Mouse (Mus musculus): ENCODE results near the gene Gm8300. TPM values are rescaled to one million over a fixed set of nuclear protein-coding genes. Genes with fewer than 3 reads are reported as not detected.
"Not testable (repeated sequence)": the region's sequence is repeated elsewhere in the genome, so short reads cannot be mapped to it uniquely, and the experiment has no call there.

The Gm8300 gene
- polyA plus RNA-seq, 1 experiment from 2014 or later = not detected

GRCm38 (mm10) chr12:87494421-87494820 lies 19.7 kb upstream of the Gm8300 start, which contains the start of gene Gm5788:
TSS of gene Gm5788 (plus strand) at chr12:87494721.
- H3K27me3 ChIP-seq (replicated peaks; ENCODE audit: control insufficient read depth, insufficient read depth, low read length); H3K4me1 ChIP-seq (ENCODE audit: control insufficient read depth, insufficient read depth, low read length); H3K27ac ChIP-seq (replicated peaks; ENCODE audit: low read depth, low read length); ATAC-seq (ENCODE audit: low read depth); H3K9me3 ChIP-seq (ENCODE audit: control insufficient read depth, low read length); H3K36me3 ChIP-seq (ENCODE audit: control insufficient read depth, insufficient read depth, low read length); H3K9ac ChIP-seq (ENCODE audit: low read depth, low read length); DNase-seq (ENCODE audit: low spot score); H3K4me3 ChIP-seq (ENCODE audit: low read depth, low read length); H3K4me2 ChIP-seq (ENCODE audit: low read depth, low read length): not testable (repeated sequence)
- 92% methylated on average over 2 of the region's 3 CpGs for WGBS

- H3K9me3 ChIP-seq (ENCODE audit: control insufficient read depth, low read length); H3K9ac ChIP-seq (ENCODE audit: low read depth, low read length); DNase-seq (ENCODE audit: low spot score); H3K4me2 ChIP-seq (ENCODE audit: low read depth, low read length); ATAC-seq (ENCODE audit: low read depth); H3K4me3 ChIP-seq (ENCODE audit: low read depth, low read length); H3K27ac ChIP-seq (replicated peaks; ENCODE audit: low read depth, low read length); H3K36me3 ChIP-seq (ENCODE audit: control insufficient read depth, insufficient read depth, low read length); H3K4me1 ChIP-seq (ENCODE audit: control insufficient read depth, insufficient read depth, low read length); H3K27me3 ChIP-seq (replicated peaks; ENCODE audit: control insufficient read depth, insufficient read depth, low read length): not testable (repeated sequence)
- 67% methylated on average over 3 of the region's 3 CpGs for WGBS
These were observed 5.5 kb downstream of the Gm8300 start for GRCm38 (mm10) chr12:87519616-87520015.

- ATAC-seq (ENCODE audit: low read depth) = no peak
- no peaks in the 10 kb centered on the region for H3K27me3 ChIP-seq (replicated peaks; ENCODE audit: control insufficient read depth, insufficient read depth, low read length)
- H3K9me3 ChIP-seq (ENCODE audit: control insufficient read depth, low read length) = no peaks in the 10 kb centered on the region
- no peaks in the 10 kb centered on the region for H3K36me3 ChIP-seq (ENCODE audit: control insufficient read depth, insufficient read depth, low read length)
- no peaks in the 10 kb centered on the region for H3K4me1 ChIP-seq (ENCODE audit: control insufficient read depth, insufficient read depth, low read length)
- no peak for DNase-seq (ENCODE audit: low spot score)
- H3K4me3 ChIP-seq (ENCODE audit: low read depth, low read length) = no peak overlapping the region
- WGBS = 76% methylated on average over 3 of the region's 3 CpGs
- no peak overlapping the region for H3K9ac ChIP-seq (ENCODE audit: low read depth, low read length)
- no peak overlapping the region for H3K4me2 ChIP-seq (ENCODE audit: low read depth, low read length)
- H3K27ac ChIP-seq (replicated peaks; ENCODE audit: low read depth, low read length) = no peak overlapping the region
These were observed 29.8 kb downstream of the Gm8300 start for GRCm38 (mm10) chr12:87543927-87544326.

- H3K4me3 ChIP-seq (ENCODE audit: low read depth, low read length); ATAC-seq (ENCODE audit: low read depth); DNase-seq (ENCODE audit: low spot score); H3K36me3 ChIP-seq (ENCODE audit: control insufficient read depth, insufficient read depth, low read length); H3K4me1 ChIP-seq (ENCODE audit: control insufficient read depth, insufficient read depth, low read length); H3K9me3 ChIP-seq (ENCODE audit: control insufficient read depth, low read length); H3K9ac ChIP-seq (ENCODE audit: low read depth, low read length); H3K27ac ChIP-seq (replicated peaks; ENCODE audit: low read depth, low read length); H3K27me3 ChIP-seq (replicated peaks; ENCODE audit: control insufficient read depth, insufficient read depth, low read length); H3K4me2 ChIP-seq (ENCODE audit: low read depth, low read length): not testable (repeated sequence)
- WGBS = 78% methylated on average over 3 of the region's 4 CpGs
These were observed 36.5 kb downstream of the Gm8300 start for GRCm38 (mm10) chr12:87550628-87551027.

Other genes with a start within 250 kb of the Gm8300 start
- 35.1 and 45.5 TPM in 2 replicates for gene Vipas39, start 248.1 kb upstream of the Gm8300 start, polyA plus RNA-seq (2014; fragmentation: Nextera tagmentation; extraction: Ambion mirVana)
- gene Ahsa1, start 247.8 kb upstream of the Gm8300 start, polyA plus RNA-seq (2014; fragmentation: Nextera tagmentation; extraction: Ambion mirVana) = 182 and 187 TPM in 2 replicates
- 0.75 and 0.92 TPM in 2 replicates for gene Ism2, start 214.6 kb upstream of the Gm8300 start, polyA plus RNA-seq (2014; fragmentation: Nextera tagmentation; extraction: Ambion mirVana)
- 73.3 and 77.1 TPM in 2 replicates for gene Sptlc2, start 126.0 kb upstream of the Gm8300 start, polyA plus RNA-seq (2014; fragmentation: Nextera tagmentation; extraction: Ambion mirVana)
- 282 and 304 TPM in 2 replicates for gene Slirp, start 70.4 kb upstream of the Gm8300 start, polyA plus RNA-seq (2014; fragmentation: Nextera tagmentation; extraction: Ambion mirVana)
- gene Alkbh1, start 70.3 kb upstream of the Gm8300 start, polyA plus RNA-seq (2014; fragmentation: Nextera tagmentation; extraction: Ambion mirVana) = 36.7 and 39.4 TPM in 2 replicates
- gene Snw1, start 42.0 kb upstream of the Gm8300 start, polyA plus RNA-seq (2014; fragmentation: Nextera tagmentation; extraction: Ambion mirVana) = 102 and 118 TPM in 2 replicates
- not detected in 2 replicates for gene Gm5788, start 19.6 kb upstream of the Gm8300 start, polyA plus RNA-seq (2014; fragmentation: Nextera tagmentation; extraction: Ambion mirVana)
- gene Oog1, start 88.4 kb downstream of the Gm8300 start, polyA plus RNA-seq (2014; fragmentation: Nextera tagmentation; extraction: Ambion mirVana) = not detected in 2 replicates
- not detected in 2 replicates for gene Gm4027, start 104.6 kb downstream of the Gm8300 start, polyA plus RNA-seq (2014; fragmentation: Nextera tagmentation; extraction: Ambion mirVana)
- gene Gm16381, start 130.3 kb downstream of the Gm8300 start, polyA plus RNA-seq (2014; fragmentation: Nextera tagmentation; extraction: Ambion mirVana) = not detected in 2 replicates